Mouse (Mus musculus) bone marrow, adult 2 months (tissue): ENCODE measurements around the gene 3110009E18Rik.

Source experiments
- CTCF ChIP-seq: fragments of 200-500 bp; IDR thresholded peaks from 2 replicates; pipeline ENCODE4 v1.5.1; 2011; ENCODE audit warnings: low read length, control low read depth; ENCODE audit not compliant: control insufficient read depth, insufficient read depth
- POLR2A ChIP-seq: fragments of 200-500 bp; IDR thresholded peaks from 2 replicates; pipeline ENCODE4 v1.6.1; 2011; ENCODE audit warnings: low read depth, mild to moderate bottlenecking, control low read depth, low read length, borderline replicate concordance; ENCODE audit not compliant: control insufficient read depth

- TF ChIP-seq CTCF (no peak), POLR2A (no peak)
These were observed 5.3 kb upstream of the 3110009E18Rik start for GRCm38 (mm10) chr1:120115671-120116081.
